Mouse (Mus musculus) embryonic fibroblast, embryonic 13.5 days (primary cell): ENCODE measurements around the gene Pip4k2a. TPM values are rescaled to one million over a fixed set of nuclear protein-coding genes. Genes with fewer than 3 reads are reported as not detected.
A peak's percentile ranks its signal among the peaks of the same experiment; 100 is the strongest.

Experiments used
- H3K27ac ChIP-seq: 2 replicates; pipeline ENCODE4 v1.5.1; 2012; ENCODE audit warnings: low read length, control low read depth, inconsistent platforms; ENCODE audit not compliant: insufficient read depth
- H3K4me1 ChIP-seq: 2 replicates; pipeline ENCODE4 v1.6.1; 2011; ENCODE audit warnings: low read length; ENCODE audit not compliant: control insufficient read depth, insufficient read depth
- H3K4me3 ChIP-seq: 2 replicates; pipeline ENCODE4 v1.5.1; 2011; ENCODE audit warnings: mild to moderate bottlenecking, control low read depth, low read length; ENCODE audit not compliant: insufficient read depth
- CTCF ChIP-seq: IDR thresholded peaks from 2 replicates; pipeline ENCODE4 v1.5.1; 2011; ENCODE audit warnings: mild to moderate bottlenecking, control low read depth, low read length, moderate library complexity, borderline replicate concordance; ENCODE audit not compliant: insufficient read depth
- POLR2A ChIP-seq: IDR thresholded peaks from 2 replicates; pipeline ENCODE4 v1.6.1; 2011; ENCODE audit warnings: low read depth, mild to moderate bottlenecking, control low read depth, low read length, moderate library complexity
- polyA plus RNA-seq: library from polyadenylated mRNA; stranded (reverse); fragments of >200 nt; gene quantifications from 2 replicates; pipeline ENCODE4 v1.2.4, GENCODE M21; 2011; ENCODE audit warnings: low read depth; ENCODE audit not compliant: missing spikeins, insufficient read length

Pip4k2a gene
- polyA plus RNA-seq, 1 experiment, result 39.4 TPM

DNA sequence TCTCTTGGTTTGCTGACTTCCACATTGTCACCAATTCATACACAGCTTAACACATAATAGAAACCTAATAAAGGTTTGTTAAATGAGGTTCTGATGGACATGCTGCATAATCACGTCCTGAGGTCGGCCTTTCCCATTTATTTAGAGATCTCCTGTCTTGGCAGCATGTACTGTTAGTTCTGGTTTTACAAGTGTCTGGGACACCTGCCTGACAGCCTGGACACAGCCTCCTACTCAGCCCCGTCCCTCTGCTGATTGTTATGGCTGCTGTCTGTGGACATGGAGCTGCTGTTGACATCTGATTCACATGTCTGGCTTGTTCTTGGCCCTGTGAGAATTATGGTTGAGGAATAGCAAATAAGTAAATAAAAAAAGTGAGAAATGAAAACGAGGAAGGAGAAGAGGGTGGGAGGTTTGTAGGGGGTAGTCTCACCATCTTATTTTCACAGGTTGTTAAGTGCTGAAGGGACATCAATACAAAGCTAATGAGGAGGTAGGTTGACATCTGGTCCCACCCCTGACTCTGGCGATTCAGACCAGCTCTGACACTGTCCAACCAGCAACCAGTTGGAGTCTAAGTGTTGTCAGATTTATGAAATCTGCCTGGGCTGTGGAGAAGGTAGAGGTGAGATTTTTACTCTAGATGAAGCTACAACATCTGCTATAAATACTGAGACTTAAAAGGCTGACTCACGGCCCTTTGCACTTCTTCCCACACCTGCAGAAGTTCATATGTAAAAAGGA lies 166.7 kb downstream of the Pip4k2a start:
- no peak overlapping the region for H3K27ac ChIP-seq
- TF ChIP-seq CTCF, result no peak
- no peak for TF ChIP-seq POLR2A
- no peaks in the 10 kb centered on the region for H3K4me1 ChIP-seq
- no peak overlapping the region for H3K4me3 ChIP-seq

- Histone ChIP-seq H3K4me1 (no peaks in the 10 kb centered on the region), H3K4me3 (no peak overlapping the region), H3K27ac (no peak overlapping the region)
- TF ChIP-seq POLR2A (no peak), CTCF (no peak)
Measured at GRCm38 (mm10) chr2:18822711-18823110, 175.2 kb downstream of the Pip4k2a start.

DNA sequence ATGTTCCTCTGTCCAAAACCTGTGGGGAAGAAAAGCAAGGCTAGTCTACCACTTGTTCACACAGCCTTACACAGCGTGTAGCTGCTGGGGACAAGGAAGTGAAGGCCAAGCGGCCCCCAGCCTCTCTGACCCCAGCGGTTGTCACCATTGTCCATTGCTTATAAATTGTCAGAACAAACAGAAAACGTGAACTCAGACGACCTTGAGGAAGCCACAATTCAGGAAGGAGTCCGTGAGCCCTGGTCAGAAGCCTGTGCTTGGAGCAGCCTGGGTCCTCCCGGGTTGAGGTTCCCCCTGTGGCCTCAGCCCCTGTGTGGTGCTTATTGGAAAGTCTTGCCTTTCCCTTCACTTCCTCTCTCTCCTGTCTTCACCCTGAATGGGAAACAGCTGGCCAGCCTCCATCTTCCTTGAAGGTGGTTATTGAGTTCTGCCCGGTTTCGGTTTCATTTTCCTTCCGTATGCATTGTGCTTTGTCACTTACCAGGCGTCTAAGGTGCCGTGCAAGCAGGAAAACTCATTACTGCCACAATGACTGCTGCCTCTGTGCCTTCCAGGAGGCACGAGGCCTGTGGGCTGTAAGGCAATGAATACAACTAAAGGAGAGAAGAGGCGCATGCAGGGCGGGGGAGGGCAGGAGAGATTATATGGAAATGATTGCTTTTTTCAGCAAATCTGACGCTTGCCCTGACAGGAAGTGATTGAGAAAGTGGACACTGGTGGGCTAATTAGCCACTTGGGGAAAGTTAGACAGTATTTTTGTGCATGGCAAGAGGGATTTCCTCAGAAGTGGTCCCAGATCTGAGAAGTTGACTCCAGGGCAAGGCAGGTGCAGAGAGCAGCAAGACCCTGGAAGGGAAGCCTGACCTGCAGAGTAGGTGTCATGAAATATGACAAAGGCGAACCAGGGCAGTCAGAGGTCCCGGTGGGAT lies 176.2 kb downstream of the Pip4k2a start:
- peak overlapping the region; percentile 30 for H3K4me3 ChIP-seq
- no peak overlapping the region for H3K27ac ChIP-seq
- TF ChIP-seq CTCF (no peak), POLR2A (peak; percentile 28; the same call in 1 of the 2 replicates)
- no peaks in the 10 kb centered on the region for H3K4me1 ChIP-seq

DNA sequence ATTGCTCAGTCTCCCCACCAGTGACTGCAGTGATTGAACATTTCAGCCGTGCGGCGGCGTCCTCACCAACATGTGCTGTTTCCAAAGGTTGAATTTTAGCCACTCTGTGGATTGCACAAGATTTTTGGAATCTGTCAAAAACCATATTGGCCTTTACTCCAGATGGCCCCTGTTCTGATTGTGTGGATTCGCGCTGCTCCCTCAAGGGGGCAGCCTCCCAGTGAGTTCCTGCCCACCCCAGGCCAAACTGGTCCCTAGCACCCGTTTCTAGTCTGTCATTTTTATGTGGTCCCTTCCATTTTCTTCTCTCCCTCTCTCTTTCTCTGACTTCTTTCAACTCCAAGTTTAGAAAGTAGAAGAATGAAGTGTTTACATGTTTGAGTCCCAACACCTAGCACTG lies 178.4 kb downstream of the Pip4k2a start:
- no peak overlapping the region for H3K27ac ChIP-seq
- TF ChIP-seq CTCF (no peak), POLR2A (no peak)
- H3K4me1 ChIP-seq, result no peaks in the 10 kb centered on the region
- no peak overlapping the region for H3K4me3 ChIP-seq

DNA sequence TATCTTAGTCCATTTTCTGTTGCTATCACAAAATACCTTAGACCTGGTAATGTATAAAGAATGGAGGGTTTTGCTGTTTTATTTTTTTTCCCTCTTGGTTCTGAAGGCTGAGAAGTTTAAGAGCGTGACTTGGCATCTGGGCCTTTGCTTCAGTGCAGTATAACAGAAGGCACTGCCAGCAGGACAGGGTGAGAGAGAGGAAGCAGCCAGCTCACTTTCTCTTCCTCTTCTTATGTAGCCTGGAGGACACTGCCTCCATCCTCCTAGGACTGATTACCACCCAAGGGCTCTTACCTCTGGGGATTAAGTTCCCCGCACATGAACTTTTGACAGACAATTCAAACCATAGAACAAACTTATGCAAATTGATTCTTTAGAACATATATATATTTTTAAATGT lies 181.9 kb downstream of the Pip4k2a start:
- Histone ChIP-seq H3K4me1 (no peaks in the 10 kb centered on the region), H3K27ac (no peak overlapping the region), H3K4me3 (no peak overlapping the region)
- TF ChIP-seq POLR2A (no peak), CTCF (no peak)

DNA sequence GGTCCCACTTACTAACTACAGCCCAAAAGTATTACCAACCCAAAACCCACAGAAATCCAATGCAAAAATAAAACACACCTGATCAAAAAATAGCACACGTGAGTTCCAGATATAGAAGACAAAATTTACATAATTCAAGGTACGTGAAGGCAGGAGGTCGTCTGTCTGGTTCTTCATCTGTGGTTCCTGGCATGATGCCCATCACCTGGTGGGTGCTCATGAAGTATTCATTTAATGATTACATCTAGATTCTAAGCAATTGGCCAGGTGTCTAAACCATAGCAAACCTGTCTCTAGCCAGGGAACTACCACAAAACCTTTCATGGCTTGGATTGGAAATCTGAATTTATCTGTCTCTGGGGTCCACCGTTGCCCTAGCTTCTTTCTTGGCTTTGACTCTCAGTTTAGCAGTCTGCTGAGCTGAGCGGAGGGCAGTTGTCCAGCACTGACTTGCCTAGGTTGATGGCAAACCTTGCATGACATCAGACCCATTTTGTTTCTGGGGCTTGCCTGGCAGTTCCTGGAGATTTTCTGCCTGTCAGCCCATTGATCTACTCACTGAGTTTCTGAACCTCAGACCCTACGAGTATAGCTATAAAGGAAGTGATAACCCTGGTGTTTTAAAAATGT lies 182.5 kb downstream of the Pip4k2a start:
- no peak overlapping the region for H3K4me3 ChIP-seq
- no peak for TF ChIP-seq POLR2A
- no peak for TF ChIP-seq CTCF

GRCm38 (mm10) chr2:18814447-18814804 lies 183.5 kb downstream of the Pip4k2a start:
- no peak overlapping the region for H3K27ac ChIP-seq
- H3K4me3 ChIP-seq, result no peak overlapping the region
- no peaks in the 10 kb centered on the region for H3K4me1 ChIP-seq
- TF ChIP-seq CTCF (no peak), POLR2A (no peak)

More for the DNA sequence above, 182.5 kb downstream of the Pip4k2a start:
- Histone ChIP-seq H3K4me1 (no peaks in the 10 kb centered on the region), H3K27ac (no peak overlapping the region)

DNA sequence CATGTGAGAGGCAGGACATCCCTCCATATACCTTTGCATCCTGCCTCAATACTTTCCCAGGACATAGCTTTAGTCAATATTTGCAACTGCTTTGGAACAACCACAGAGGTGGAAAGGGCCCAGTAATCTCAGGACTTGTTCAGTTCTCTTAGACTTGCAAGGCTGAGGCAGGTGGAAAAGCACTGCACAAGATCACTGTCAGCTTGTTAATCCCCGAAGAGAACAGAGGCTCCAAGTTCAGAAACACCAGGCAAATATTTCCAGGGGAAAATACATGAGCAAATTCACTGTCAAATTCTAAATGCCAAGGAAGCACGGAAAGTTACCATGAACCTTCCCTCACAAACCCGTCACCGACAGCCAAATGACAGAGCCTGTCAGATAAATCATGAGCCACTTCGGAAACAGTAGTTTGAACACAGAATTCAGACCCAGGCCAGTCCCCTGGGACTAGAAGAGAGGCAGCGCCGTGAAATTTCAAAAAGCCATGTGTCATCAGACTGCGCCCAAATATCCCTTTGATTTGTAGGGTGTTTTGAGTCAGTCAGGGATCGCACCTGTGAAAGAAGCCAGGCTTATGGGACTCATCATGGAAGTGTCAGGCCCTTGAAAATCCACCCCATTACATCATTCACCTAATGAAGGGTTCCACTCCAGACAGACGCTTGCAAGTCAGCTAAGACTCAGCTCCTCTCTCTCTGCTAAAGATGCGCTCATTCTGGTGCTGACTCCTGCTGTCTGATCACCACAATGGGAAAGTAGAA lies 184.1 kb downstream of the Pip4k2a start:
- no peak overlapping the region for H3K4me3 ChIP-seq
- H3K27ac ChIP-seq, result no peak overlapping the region
- H3K4me1 ChIP-seq, result no peaks in the 10 kb centered on the region
- TF ChIP-seq CTCF, result no peak
- TF ChIP-seq POLR2A, result no peak

GRCm38 (mm10) chr2:18807961-18808360 lies 190.0 kb downstream of the Pip4k2a start:
- TF ChIP-seq CTCF, result no peak
- no peak for TF ChIP-seq POLR2A
- no peak overlapping the region for H3K27ac ChIP-seq
- H3K4me3 ChIP-seq, result no peak overlapping the region
- no peaks in the 10 kb centered on the region for H3K4me1 ChIP-seq
